Mouse (Mus musculus) lung, adult 2 months (tissue): ENCODE results near the gene Acap1.

Experiments
- CTCF ChIP-seq: fragments of 200-500 bp; IDR thresholded peaks from 2 replicates; pipeline ENCODE4 v1.5.1; 2011; ENCODE audit warnings: mild to moderate bottlenecking, low read length, control low read depth; ENCODE audit not compliant: insufficient read depth
- POLR2A ChIP-seq: fragments of 200-500 bp; IDR thresholded peaks from 2 replicates; pipeline ENCODE4 v1.6.1; 2011; ENCODE audit warnings: low read depth, mild to moderate bottlenecking, control low read depth, low read length, borderline replicate concordance; ENCODE audit errors: extremely low read depth

DNA sequence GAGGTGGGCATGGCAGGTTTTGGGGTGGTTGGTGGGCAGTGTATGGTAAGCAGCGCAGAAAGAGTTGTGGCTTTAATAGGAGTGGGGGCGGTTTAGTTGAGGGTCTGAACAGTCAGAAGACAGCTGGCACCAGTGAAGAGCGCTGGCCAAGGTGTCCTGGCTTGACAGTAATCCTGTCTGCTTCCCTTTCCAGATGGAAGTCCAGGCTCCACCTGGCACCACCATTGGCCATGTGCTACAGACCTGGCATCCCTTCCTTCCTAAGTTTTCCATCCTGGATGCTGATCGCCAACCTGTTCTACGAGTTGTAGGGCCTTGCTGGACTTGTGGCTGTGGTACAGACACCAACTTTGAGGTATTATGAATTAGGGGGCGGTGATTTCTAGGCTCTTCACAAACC, 47.3 kb downstream of the Acap1 start:
- no peak for TF ChIP-seq CTCF
- TF ChIP-seq POLR2A = no peak
